Mouse (Mus musculus) liver, adult 2 months (tissue): ENCODE data around the gene Kif13a.

ENCODE experiments used
- CTCF ChIP-seq: fragments of 200-500 bp; IDR thresholded peaks from 2 replicates; pipeline ENCODE4 v1.5.1; 2011; ENCODE audit warnings: low read depth, low read length, control low read depth
- POLR2A ChIP-seq: fragments of 200-500 bp; IDR thresholded peaks from 2 replicates; pipeline ENCODE4 v1.6.1; 2011; ENCODE audit warnings: low read length, control low read depth; ENCODE audit not compliant: insufficient read depth; ENCODE audit errors: extremely low read depth

DNA sequence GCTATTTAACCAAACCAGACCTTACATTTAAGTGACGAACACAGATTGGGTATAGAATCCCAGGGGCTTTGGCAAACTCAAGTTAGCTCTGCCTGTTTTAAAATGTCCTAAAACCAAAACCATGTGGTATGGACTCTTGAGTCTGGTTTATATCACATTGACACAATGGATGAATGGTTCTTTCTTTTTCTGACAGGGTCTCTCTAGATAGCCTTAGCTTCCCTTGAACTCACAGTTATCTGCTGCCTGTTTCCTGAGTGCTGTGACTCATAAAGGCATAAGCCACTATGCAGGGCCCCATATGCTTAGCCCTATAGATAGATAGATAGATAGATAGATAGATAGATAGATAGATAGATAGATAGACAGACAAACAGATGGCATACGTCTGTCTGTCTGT is 142.8 kb downstream of the Kif13a start:
- no peak for TF ChIP-seq POLR2A
- no peak for TF ChIP-seq CTCF
